Mouse (Mus musculus): ENCODE data around the gene Pstpip1. TPM values are rescaled to one million over a fixed set of nuclear protein-coding genes. Genes with fewer than 3 reads are reported as not detected.

The Pstpip1 gene
- total and polyA plus RNA-seq, 2 experiments from 2014 or later = 0.44 to 0.70 TPM

DNA sequence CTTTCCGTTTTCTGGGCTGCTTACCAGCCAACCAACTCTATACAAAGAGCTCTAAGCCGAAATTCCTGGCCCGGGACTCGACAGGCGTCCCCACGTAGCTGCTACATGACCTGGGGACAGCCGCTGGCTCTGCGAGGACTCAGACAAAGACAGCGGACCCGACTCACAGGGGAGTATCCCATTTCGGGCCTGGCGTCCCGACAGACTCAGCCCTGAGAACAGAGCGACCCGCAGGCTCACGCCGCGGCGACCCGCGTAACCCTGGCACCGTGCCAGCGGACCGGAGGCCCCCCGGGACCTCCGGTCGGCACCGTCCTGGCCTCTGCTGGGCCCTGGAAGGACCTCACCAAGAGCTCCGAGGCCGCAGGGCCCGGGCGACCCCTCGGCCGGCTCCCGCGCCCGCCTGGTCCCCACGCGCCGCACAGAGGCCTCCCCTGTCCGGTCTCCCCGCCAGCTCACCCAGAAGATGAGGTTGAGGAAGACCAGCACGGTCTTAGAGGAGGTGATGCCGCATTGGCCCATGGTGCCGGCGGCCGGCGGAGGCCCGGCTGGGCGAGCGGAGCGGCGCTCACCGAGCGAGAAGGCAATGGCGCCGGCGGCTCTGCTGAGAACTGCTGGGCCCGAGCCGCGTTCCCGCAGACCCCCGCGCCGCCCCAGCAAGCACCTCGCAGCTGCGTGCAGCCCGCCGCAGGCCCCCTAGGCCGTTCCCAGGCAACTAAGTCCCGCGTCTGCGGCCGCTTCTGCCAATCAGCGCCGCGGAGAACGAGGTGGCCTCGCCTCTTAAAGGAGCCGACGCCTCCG is 70.8 kb downstream of the Pstpip1 start:
- Histone ChIP-seq H3K27ac (ENCODE audit: low read depth, low read length) (peak overlapping the region; percentile 98), H3K9me3 (ENCODE audit: low read length) (no peaks in the 10 kb centered on the region), H3K4me1 (ENCODE audit: insufficient read depth, low read length) (no peaks in the 10 kb centered on the region; the same call in 1 of the 2 replicates), H3K4me3 (ENCODE audit: low read depth, low read length) (peak overlapping the region; percentile 100), H3K4me2 (ENCODE audit: low read depth, low read length, poor library complexity, severe bottlenecking) (peak overlapping the region; percentile 71), H3K36me3 (ENCODE audit: insufficient read depth, low read length) (no peaks in the 10 kb centered on the region), H3K9ac (replicated peaks; ENCODE audit: low read length, poor library complexity, severe bottlenecking) (peak overlapping the region; percentile 99), H3K27me3 (ENCODE audit: insufficient read depth, low read length) (no peaks in the 10 kb centered on the region)
- TF ChIP-seq CTCF (IDR thresholded peaks at IDR 0.05) = no peak
- peak; percentile 98 for ATAC-seq (ENCODE audit: low FRiP score)
- under 1% methylated on average over 81 of the region's 82 CpGs for WGBS
- peak; percentile 96 for DNase-seq (ENCODE audit: low spot score)

DNA sequence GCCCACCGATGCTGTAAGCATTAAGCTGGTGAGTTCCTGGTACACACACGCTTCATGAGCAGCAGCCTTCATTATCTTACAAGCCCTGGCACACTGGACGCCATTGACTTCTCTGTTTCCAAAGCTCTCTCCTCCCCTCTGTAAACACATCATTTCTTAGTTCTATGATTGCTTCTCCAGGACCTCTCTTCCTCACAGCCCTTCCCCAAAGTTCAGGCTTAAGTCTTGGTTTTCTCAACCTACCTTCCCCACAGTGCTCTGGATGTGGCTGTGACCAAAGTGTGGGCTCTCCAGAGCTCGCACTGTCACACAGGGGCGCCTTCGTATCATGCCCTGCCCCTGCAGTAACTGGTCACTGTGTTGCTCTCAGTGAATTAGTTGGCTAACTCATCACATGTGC is 75.6 kb downstream of the Pstpip1 start, which contains the start of gene Tspan3:
Tspan3 (minus strand) TSS at position 101 of the 400 bp plus-strand sequence.
- no peaks in the 10 kb centered on the region for H3K9me3 ChIP-seq (ENCODE audit: low read length)
- no peak for ATAC-seq (ENCODE audit: low FRiP score)
- no peak within 1 kb of the TSS for H3K4me2 ChIP-seq (ENCODE audit: low read depth, low read length, poor library complexity, severe bottlenecking)
- TF ChIP-seq CTCF (IDR thresholded peaks at IDR 0.05) = no peak
- WGBS = 93% methylated on average over 6 of the region's 6 CpGs
- no peaks in the 10 kb centered on the region for H3K27me3 ChIP-seq (ENCODE audit: insufficient read depth, low read length)
- H3K27ac ChIP-seq (ENCODE audit: low read depth, low read length) = no peak within 1 kb of the TSS
- H3K36me3 ChIP-seq (ENCODE audit: insufficient read depth, low read length) = no peaks in the 10 kb centered on the region
- no peak within 1 kb of the TSS for H3K4me3 ChIP-seq (ENCODE audit: low read depth, low read length)
- DNase-seq (ENCODE audit: low spot score) = no peak
- H3K9ac ChIP-seq (replicated peaks; ENCODE audit: low read length, poor library complexity, severe bottlenecking) = no peak within 1 kb of the TSS
- no peaks in the 10 kb centered on the region; the same call in 1 of the 2 replicates for H3K4me1 ChIP-seq (ENCODE audit: insufficient read depth, low read length)

DNA sequence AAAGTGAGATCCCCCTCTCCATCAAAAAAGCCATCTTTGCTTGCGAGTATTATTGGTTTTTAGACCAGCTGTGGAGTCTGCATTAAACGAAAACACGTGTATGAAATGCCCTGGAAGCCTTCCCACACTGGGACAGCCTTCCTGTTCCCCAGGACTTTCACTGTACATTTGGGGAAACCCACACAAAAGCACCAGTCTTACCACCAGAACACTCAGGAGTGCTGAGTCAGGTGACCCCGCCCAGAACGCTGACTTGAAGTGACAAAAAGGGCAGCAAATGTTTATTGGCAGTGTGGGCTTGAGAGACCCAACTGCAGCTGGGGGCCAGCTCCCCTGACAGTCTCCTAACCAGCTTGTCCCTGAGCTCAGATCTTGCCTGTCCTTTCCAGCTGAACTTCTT is 76.4 kb downstream of the Pstpip1 start:
- H3K4me2 ChIP-seq (ENCODE audit: low read depth, low read length, poor library complexity, severe bottlenecking) = no peak overlapping the region
- H3K4me1 ChIP-seq (ENCODE audit: insufficient read depth, low read length) = no peaks in the 10 kb centered on the region; the same call in 1 of the 2 replicates
- H3K27ac ChIP-seq (ENCODE audit: low read depth, low read length) = no peak overlapping the region
- no peaks in the 10 kb centered on the region for H3K27me3 ChIP-seq (ENCODE audit: insufficient read depth, low read length)
- DNase-seq (ENCODE audit: low spot score) (no peak), ATAC-seq (ENCODE audit: low FRiP score) (no peak)
- H3K36me3 ChIP-seq (ENCODE audit: insufficient read depth, low read length) = no peaks in the 10 kb centered on the region
- no peaks in the 10 kb centered on the region for H3K9me3 ChIP-seq (ENCODE audit: low read length)
- H3K9ac ChIP-seq (replicated peaks; ENCODE audit: low read length, poor library complexity, severe bottlenecking) = no peak overlapping the region
- 69% methylated on average over 5 of the region's 5 CpGs for WGBS
- no peak overlapping the region for H3K4me3 ChIP-seq (ENCODE audit: low read depth, low read length)
- TF ChIP-seq CTCF (IDR thresholded peaks at IDR 0.05) = no peak

DNA sequence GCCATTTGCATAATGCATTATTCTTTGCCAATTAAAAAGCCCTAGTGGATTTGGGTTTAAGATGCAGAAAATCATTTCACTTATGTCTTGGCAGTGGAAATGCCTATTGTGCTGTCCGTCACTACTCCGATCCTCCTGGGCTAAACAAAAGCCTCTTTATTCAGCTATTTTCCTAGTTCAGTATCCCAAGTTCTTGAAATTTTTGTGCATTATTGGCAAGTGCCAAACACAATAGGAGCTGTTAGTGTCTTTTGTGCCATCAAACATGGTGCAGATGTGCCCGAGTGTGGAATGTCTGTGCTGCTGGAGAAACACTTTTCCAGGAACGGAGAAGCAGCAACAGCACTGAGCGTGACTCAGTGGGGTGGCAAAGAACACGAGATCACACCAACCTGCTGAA is 77.9 kb downstream of the Pstpip1 start:
- H3K36me3 ChIP-seq (ENCODE audit: insufficient read depth, low read length) = no peaks in the 10 kb centered on the region
- H3K9ac ChIP-seq (replicated peaks; ENCODE audit: low read length, poor library complexity, severe bottlenecking) = no peak overlapping the region
- H3K27me3 ChIP-seq (ENCODE audit: insufficient read depth, low read length) = no peaks in the 10 kb centered on the region
- DNase-seq (ENCODE audit: low spot score) = no peak
- H3K4me3 ChIP-seq (ENCODE audit: low read depth, low read length) = no peak overlapping the region
- no peaks in the 10 kb centered on the region for H3K9me3 ChIP-seq (ENCODE audit: low read length)
- H3K4me1 ChIP-seq (ENCODE audit: insufficient read depth, low read length) = no peaks in the 10 kb centered on the region; the same call in 1 of the 2 replicates
- H3K4me2 ChIP-seq (ENCODE audit: low read depth, low read length, poor library complexity, severe bottlenecking) = no peak overlapping the region
- no peak for ATAC-seq (ENCODE audit: low FRiP score)
- no peak overlapping the region for H3K27ac ChIP-seq (ENCODE audit: low read depth, low read length)
- TF ChIP-seq CTCF (IDR thresholded peaks at IDR 0.05) = no peak
- 20% methylated on average over 6 of the region's 6 CpGs for WGBS

DNA sequence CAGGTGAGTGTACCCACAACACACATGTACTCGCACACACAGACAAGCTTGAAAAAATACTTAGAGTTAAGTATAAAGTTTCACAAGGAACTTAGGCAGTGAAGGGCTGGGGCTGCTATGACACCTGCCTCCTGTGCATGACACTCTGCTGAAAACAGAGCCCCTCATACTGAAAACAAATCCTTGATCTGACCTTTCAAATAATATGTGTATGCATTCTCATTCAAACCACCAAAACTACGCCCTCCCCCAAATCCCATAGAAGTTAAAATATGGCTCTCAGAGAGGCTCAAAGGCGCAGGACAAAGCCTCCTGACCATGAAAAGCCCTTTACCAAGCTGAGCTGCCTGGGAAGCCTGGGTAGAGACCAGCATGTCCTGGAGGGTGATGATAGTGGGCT is 85.6 kb downstream of the Pstpip1 start:
- DNase-seq (ENCODE audit: low spot score) (no peak), ATAC-seq (ENCODE audit: low FRiP score) (no peak)
- Histone ChIP-seq H3K4me3 (ENCODE audit: low read depth, low read length) (no peak overlapping the region), H3K9me3 (ENCODE audit: low read length) (no peaks in the 10 kb centered on the region), H3K4me2 (ENCODE audit: low read depth, low read length, poor library complexity, severe bottlenecking) (no peak overlapping the region), H3K36me3 (ENCODE audit: insufficient read depth, low read length) (no peaks in the 10 kb centered on the region), H3K9ac (replicated peaks; ENCODE audit: low read length, poor library complexity, severe bottlenecking) (no peak overlapping the region), H3K4me1 (ENCODE audit: insufficient read depth, low read length) (peaks cover 2% of the 10 kb centered on the region; the same call in 1 of the 2 replicates), H3K27me3 (ENCODE audit: insufficient read depth, low read length) (no peaks in the 10 kb centered on the region), H3K27ac (ENCODE audit: low read depth, low read length) (no peak overlapping the region)
- WGBS = 80% methylated on average over 3 of the region's 3 CpGs
- no peak for TF ChIP-seq CTCF (IDR thresholded peaks at IDR 0.05)

DNA sequence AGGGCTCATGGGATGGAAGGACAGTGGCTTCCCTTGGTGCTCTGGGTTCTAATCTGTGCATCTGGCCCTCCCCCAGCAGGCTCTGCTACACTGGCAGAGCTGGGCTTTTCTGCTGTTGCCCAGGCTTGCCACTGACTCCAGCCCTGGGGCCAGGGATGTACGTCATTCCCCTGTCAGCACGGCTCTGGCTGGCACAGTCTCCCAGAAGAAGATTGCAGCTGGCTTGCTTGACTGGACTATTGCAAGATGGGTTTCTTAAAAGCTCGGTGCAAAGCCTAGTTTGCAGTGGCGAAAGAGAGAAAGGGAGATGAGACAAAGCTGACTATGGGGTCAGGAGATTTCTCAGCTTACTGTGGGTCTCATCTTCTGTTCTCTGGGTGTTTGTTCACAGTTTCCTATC is 87.6 kb downstream of the Pstpip1 start:
- no peak for TF ChIP-seq CTCF (IDR thresholded peaks at IDR 0.05)
- H3K27me3 ChIP-seq (ENCODE audit: insufficient read depth, low read length) = no peaks in the 10 kb centered on the region
- no peak for ATAC-seq (ENCODE audit: low FRiP score)
- H3K27ac ChIP-seq (ENCODE audit: low read depth, low read length) = no peak overlapping the region
- H3K4me3 ChIP-seq (ENCODE audit: low read depth, low read length) = no peak overlapping the region
- WGBS = 78% methylated on average over 4 of the region's 4 CpGs
- DNase-seq (ENCODE audit: low spot score) = no peak
- H3K4me1 ChIP-seq (ENCODE audit: insufficient read depth, low read length) = peaks cover 2% of the 10 kb centered on the region; the same call in 1 of the 2 replicates
- H3K9ac ChIP-seq (replicated peaks; ENCODE audit: low read length, poor library complexity, severe bottlenecking) = no peak overlapping the region
- no peak overlapping the region for H3K4me2 ChIP-seq (ENCODE audit: low read depth, low read length, poor library complexity, severe bottlenecking)
- no peaks in the 10 kb centered on the region for H3K9me3 ChIP-seq (ENCODE audit: low read length)
- no peaks in the 10 kb centered on the region for H3K36me3 ChIP-seq (ENCODE audit: insufficient read depth, low read length)

Other genes with a start within 250 kb of the Pstpip1 start
- gene Scaper, start 151.8 kb upstream of the Pstpip1 start, total RNA-seq (2014; rRNA removed) = 40.5 and 45.4 TPM in 2 replicates
- gene Scaper, start 151.8 kb upstream of the Pstpip1 start, polyA plus RNA-seq (2015; fragmentation: Nextera tagmentation; extraction: Ambion mirVana) = 33.6 and 36.8 TPM in 2 replicates
- not detected in 2 replicates for gene 4930563M21Rik, start 79.4 kb upstream of the Pstpip1 start, total RNA-seq (2014; rRNA removed)
- not detected in 2 replicates for gene 4930563M21Rik, start 79.4 kb upstream of the Pstpip1 start, polyA plus RNA-seq (2015; fragmentation: Nextera tagmentation; extraction: Ambion mirVana)
- 110 and 153 TPM in 2 replicates for gene Rcn2, start 48.1 kb upstream of the Pstpip1 start, total RNA-seq (2014; rRNA removed)
- gene Rcn2, start 48.1 kb upstream of the Pstpip1 start, polyA plus RNA-seq (2015; fragmentation: Nextera tagmentation; extraction: Ambion mirVana) = 295 and 300 TPM in 2 replicates
- gene Tspan3, start 75.5 kb downstream of the Pstpip1 start, total RNA-seq (2014; rRNA removed) = 452 and 511 TPM in 2 replicates
- gene Tspan3, start 75.5 kb downstream of the Pstpip1 start, polyA plus RNA-seq (2015; fragmentation: Nextera tagmentation; extraction: Ambion mirVana) = 674 and 710 TPM in 2 replicates